Mouse (Mus musculus): ENCODE results near the gene A830031A19Rik. TPM values are rescaled to one million over a fixed set of nuclear protein-coding genes. Genes with fewer than 3 reads are reported as not detected.

The A830031A19Rik gene
- polyA plus RNA-seq, 1 experiment, result not detected

DNA sequence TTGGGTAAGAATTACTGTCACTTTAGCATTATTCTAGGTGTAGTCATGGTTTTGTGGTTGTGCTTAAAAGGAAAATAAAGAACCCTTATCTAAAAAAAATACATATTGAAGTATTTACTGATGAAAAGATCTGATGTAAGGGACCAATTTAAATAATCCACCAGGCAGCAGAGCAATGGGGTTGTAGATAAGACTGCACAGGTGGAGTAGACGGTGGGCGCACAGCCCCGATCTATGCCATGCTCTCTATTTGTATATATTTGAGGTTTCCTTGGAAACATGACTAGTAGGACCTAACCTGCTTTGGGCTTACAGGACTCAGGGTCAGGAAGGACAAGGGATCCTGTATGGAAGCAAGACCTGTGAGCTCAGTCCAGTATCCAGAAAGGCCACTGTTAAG lies 34.5 kb upstream of the A830031A19Rik start:
- Histone ChIP-seq H3K4me3 (ENCODE audit: insufficient read depth, low read depth, low read length) (no peak overlapping the region), H3K27ac (ENCODE audit: insufficient read depth, low read depth, low read length) (0 out of 2 replicates have a peak overlapping the region, but pooled peaks have one; percentile 3), H3K4me1 (ENCODE audit: control insufficient read depth, insufficient read depth, low read length) (peaks cover 31% of the 10 kb centered on the region)
- TF ChIP-seq POLR2A (IDR thresholded peaks at IDR 0.05; ENCODE audit: insufficient read depth, low read depth, low read length) (no peak), CTCF (IDR thresholded peaks at IDR 0.05; ENCODE audit: insufficient read depth, low read depth, low read length) (no peak)
- 73% methylated on average over 3 of the region's 3 CpGs for WGBS

DNA sequence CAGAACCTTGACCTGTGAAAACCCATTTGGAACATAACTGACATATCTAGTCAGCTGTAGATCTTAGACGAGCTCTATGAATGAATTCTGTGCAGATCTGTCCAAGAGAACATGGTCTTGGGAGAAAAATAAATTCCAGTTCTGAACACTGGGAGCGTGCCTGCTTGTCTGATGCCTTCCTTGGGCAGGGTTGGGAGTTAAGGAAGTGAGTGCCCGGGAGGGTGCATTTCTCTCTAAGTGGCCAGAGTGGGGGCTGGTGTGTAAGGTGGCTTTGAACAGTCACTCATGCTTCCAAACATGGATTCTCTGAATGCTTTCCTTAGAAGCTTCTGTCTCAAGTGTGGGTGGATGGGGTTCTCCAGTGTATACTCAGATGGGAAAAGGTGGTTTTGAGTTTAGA lies 34.1 kb upstream of the A830031A19Rik start:
- H3K27ac ChIP-seq (ENCODE audit: insufficient read depth, low read depth, low read length), result no peak overlapping the region

DNA sequence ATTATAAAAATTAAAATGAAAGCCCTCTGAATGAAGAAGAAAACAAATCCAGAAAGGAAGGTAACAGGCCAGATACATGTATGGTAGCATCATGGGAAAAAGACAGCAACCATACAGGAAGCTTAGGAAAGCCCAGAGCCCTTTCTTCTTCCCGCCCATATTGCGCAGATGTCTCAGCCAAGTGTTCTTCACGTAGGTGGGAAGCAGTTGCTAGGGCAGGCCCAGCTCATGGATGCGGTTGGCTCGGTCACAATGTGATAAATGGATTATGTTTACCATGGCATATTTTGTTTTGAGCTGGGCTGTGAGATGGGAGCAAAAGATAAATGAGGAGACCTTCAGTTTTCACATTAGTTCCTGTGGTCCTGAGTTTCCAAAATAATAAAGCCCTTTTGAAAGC lies 32.6 kb upstream of the A830031A19Rik start:
- Histone ChIP-seq H3K4me1 (ENCODE audit: control insufficient read depth, insufficient read depth, low read length) (peaks cover 28% of the 10 kb centered on the region), H3K27ac (ENCODE audit: insufficient read depth, low read depth, low read length) (no peak overlapping the region; the same call in 1 of the 2 replicates), H3K4me3 (ENCODE audit: insufficient read depth, low read depth, low read length) (no peak overlapping the region)
- 36% methylated on average over 5 of the region's 5 CpGs for WGBS
- TF ChIP-seq CTCF (IDR thresholded peaks at IDR 0.05; ENCODE audit: insufficient read depth, low read depth, low read length) (no peak), POLR2A (IDR thresholded peaks at IDR 0.05; ENCODE audit: insufficient read depth, low read depth, low read length) (no peak)

More for the DNA sequence above, 34.1 kb upstream of the A830031A19Rik start:
- H3K4me1 ChIP-seq (ENCODE audit: control insufficient read depth, insufficient read depth, low read length), result peaks cover 28% of the 10 kb centered on the region
- no peak for TF ChIP-seq CTCF (IDR thresholded peaks at IDR 0.05; ENCODE audit: insufficient read depth, low read depth, low read length)
- no peak for TF ChIP-seq POLR2A (IDR thresholded peaks at IDR 0.05; ENCODE audit: insufficient read depth, low read depth, low read length)
- WGBS, result 41% methylated on average over 3 of the region's 3 CpGs
- no peak overlapping the region for H3K4me3 ChIP-seq (ENCODE audit: insufficient read depth, low read depth, low read length)

DNA sequence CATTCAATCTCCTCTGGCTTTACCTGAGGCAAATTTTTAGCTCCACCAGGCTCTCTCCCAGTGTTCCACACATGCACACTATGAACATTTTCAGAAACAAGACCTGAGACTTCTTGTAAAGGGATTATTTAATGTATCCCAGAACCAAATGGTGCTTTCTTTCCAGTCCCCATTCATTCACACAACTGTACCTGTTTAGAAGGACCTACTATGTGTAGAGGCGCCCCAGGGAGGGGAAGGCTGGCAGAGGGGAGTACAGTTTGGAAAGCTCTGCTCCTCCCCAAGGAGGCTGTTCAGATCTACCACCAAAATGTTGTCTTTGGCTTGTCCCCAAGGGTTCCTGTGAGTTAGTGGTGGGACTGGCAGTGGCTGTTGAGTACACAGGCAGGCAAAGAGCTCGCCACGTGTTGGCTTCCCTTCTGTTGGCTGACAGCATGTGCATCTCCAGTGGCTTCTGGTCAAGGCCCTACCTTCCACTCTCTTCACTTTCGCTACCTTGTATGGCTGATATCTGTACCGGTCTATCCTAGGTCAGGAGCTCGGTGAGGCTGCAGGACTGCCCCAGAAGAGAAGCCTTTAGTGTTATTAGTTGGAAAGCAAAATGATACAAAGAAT lies 28.4 kb upstream of the A830031A19Rik start:
- peaks cover 33% of the 10 kb centered on the region for H3K4me1 ChIP-seq (ENCODE audit: control insufficient read depth, insufficient read depth, low read length)
- TF ChIP-seq POLR2A (IDR thresholded peaks at IDR 0.05; ENCODE audit: insufficient read depth, low read depth, low read length) (no peak), CTCF (IDR thresholded peaks at IDR 0.05; ENCODE audit: insufficient read depth, low read depth, low read length) (no peak; the same call in 1 of the 2 replicates)
- WGBS, result 60% methylated on average over 6 of the region's 6 CpGs
- no peak overlapping the region for H3K4me3 ChIP-seq (ENCODE audit: insufficient read depth, low read depth, low read length)
- H3K27ac ChIP-seq (ENCODE audit: insufficient read depth, low read depth, low read length), result no peak overlapping the region

DNA sequence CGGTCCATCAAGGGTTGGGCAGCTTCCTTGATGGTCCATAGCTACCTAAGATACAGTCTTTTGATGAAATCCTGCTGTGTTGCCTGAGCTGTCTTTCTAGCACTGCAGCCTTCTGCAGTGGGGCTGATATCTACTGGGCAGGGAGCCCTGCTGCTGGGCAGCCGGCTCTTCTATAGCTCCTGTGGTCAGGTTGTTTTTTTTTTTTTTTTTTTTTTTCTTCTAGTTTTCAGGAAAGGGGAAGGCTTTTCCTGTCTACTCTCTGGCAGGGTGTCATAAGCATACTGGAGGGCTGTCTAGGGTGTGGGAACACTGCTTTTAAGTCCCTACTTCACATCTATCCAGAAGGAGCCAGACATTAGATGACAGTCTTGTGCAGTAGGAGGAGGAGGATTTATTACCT lies 27.5 kb upstream of the A830031A19Rik start:
- WGBS, result 52% methylated on average over 2 of the region's 2 CpGs
- H3K27ac ChIP-seq (ENCODE audit: insufficient read depth, low read depth, low read length), result no peak overlapping the region
- H3K4me1 ChIP-seq (ENCODE audit: control insufficient read depth, insufficient read depth, low read length), result peaks cover 33% of the 10 kb centered on the region

DNA sequence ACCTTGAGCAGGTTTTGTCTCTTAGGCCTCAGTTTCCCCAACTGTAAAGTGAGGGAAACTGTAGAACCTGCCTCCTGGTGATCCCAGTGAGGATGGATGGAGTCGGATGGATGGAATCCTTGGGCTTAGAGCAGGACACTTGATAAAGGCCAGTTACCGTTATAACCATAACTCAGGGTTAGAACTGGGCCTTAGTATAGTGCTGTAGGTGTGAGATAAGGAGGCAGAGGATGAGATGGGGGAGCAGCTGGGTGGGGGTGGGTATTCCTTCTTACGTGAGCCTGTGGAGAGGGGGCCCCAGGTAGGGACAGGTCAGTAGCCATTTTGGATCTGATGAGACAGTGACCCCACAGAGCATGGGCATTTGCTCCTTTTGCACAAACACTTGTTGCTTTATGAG lies 26.8 kb upstream of the A830031A19Rik start:
- no peak overlapping the region for H3K4me3 ChIP-seq (ENCODE audit: insufficient read depth, low read depth, low read length)
- H3K27ac ChIP-seq (ENCODE audit: insufficient read depth, low read depth, low read length), result no peak overlapping the region
- TF ChIP-seq POLR2A (IDR thresholded peaks at IDR 0.05; ENCODE audit: insufficient read depth, low read depth, low read length) (no peak), CTCF (IDR thresholded peaks at IDR 0.05; ENCODE audit: insufficient read depth, low read depth, low read length) (no peak)
- 68% methylated on average over 3 of the region's 3 CpGs for WGBS
- H3K4me1 ChIP-seq (ENCODE audit: control insufficient read depth, insufficient read depth, low read length), result peaks cover 34% of the 10 kb centered on the region

More for the DNA sequence above, 27.5 kb upstream of the A830031A19Rik start:
- H3K4me3 ChIP-seq (ENCODE audit: insufficient read depth, low read depth, low read length), result no peak overlapping the region
- no peak for TF ChIP-seq POLR2A (IDR thresholded peaks at IDR 0.05; ENCODE audit: insufficient read depth, low read depth, low read length)
- TF ChIP-seq CTCF (IDR thresholded peaks at IDR 0.05; ENCODE audit: insufficient read depth, low read depth, low read length), result no peak

DNA sequence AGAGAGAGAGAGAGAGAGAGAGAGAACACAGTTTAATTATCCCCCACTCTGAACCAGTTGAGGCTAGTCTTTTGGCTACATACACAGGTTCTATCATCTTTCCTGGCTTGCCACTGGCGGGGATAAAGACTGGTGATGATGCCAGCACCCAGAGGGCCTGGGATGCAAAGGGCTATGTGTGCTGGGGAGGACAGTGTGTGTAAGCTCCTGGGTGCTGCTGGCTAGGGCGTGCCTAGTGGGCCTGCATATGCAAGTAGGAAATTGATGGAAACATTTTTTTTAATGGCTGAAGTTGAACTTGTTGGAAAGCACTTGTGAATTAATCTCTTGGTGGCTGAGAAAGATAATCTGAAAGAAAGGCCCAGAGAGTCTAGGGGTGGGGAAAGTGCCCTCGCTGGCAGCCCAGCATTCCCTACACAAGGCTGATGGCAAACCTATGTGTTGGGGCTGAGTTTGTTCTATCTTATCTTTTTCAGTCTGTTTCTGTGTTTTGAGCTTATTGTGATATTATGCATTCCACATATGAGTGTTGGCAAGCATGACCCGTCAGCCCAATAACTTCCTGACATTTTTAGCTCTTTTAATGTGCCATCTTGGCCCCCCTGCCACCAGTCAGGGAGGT lies 25.7 kb upstream of the A830031A19Rik start:
- H3K27ac ChIP-seq (ENCODE audit: insufficient read depth, low read depth, low read length), result no peak overlapping the region
- no peak for TF ChIP-seq POLR2A (IDR thresholded peaks at IDR 0.05; ENCODE audit: insufficient read depth, low read depth, low read length)
- no peak for TF ChIP-seq CTCF (IDR thresholded peaks at IDR 0.05; ENCODE audit: insufficient read depth, low read depth, low read length)
- 43% methylated on average over 4 of the region's 4 CpGs for WGBS
- H3K4me1 ChIP-seq (ENCODE audit: control insufficient read depth, insufficient read depth, low read length), result peaks cover 35% of the 10 kb centered on the region
- H3K4me3 ChIP-seq (ENCODE audit: insufficient read depth, low read depth, low read length), result no peak overlapping the region

DNA sequence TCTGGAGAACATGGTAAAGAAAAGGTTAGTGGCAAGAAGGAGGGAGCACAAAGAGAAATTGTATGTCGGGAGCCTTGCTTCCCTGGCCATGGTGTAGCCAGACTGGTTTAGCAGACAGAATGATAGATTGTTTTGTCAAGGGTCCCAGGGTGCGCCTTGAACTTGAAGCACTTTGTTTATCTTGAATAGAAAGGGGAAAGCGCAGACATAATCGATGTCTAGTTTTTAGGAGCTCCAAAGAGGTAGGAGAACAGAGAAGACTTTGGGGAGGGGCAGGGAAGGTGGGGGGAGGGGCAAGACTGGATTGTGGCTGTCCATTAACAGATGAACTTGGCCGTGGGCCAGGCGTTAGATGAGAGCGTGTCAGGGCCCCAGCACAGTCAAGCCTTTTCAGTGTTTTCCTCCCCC lies 25.0 kb upstream of the A830031A19Rik start:
- H3K27ac ChIP-seq (ENCODE audit: insufficient read depth, low read depth, low read length), result peak overlapping the region; percentile 53; the same call in 1 of the 2 replicates

DNA sequence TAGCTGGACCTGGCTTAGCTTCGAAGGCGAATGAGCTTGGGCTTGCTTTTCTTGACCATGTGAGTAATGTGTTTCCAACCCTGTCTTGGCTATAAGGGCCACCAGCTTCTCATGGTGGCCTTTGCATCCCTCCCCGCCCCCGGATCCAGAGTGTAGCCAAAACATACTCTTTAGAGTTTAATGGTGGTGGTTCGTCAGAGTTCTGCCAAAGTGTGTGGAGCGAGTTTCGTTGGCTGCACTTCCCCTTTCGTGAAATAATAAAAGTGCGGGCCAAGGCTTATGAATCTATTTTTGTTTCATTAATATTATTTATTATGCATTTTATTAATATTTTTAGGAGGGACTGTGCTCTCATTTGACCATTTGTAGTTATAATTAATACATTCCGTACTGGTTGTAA lies 24.4 kb upstream of the A830031A19Rik start:
- Histone ChIP-seq H3K4me3 (ENCODE audit: insufficient read depth, low read depth, low read length) (no peak overlapping the region), H3K4me1 (ENCODE audit: control insufficient read depth, insufficient read depth, low read length) (peaks cover 39% of the 10 kb centered on the region)
- no peak for TF ChIP-seq POLR2A (IDR thresholded peaks at IDR 0.05; ENCODE audit: insufficient read depth, low read depth, low read length)
- no peak for TF ChIP-seq CTCF (IDR thresholded peaks at IDR 0.05; ENCODE audit: insufficient read depth, low read depth, low read length)

More for the DNA sequence above, 25.0 kb upstream of the A830031A19Rik start:
- Histone ChIP-seq H3K4me1 (ENCODE audit: control insufficient read depth, insufficient read depth, low read length) (peaks cover 39% of the 10 kb centered on the region), H3K4me3 (ENCODE audit: insufficient read depth, low read depth, low read length) (no peak overlapping the region)
- no peak for TF ChIP-seq CTCF (IDR thresholded peaks at IDR 0.05; ENCODE audit: insufficient read depth, low read depth, low read length)
- no peak for TF ChIP-seq POLR2A (IDR thresholded peaks at IDR 0.05; ENCODE audit: insufficient read depth, low read depth, low read length)
- WGBS, result 24% methylated on average over 7 of the region's 7 CpGs

More for the DNA sequence above, 24.4 kb upstream of the A830031A19Rik start:
- H3K27ac ChIP-seq (ENCODE audit: insufficient read depth, low read depth, low read length), result peak overlapping the region; percentile 5; the same call in 1 of the 2 replicates
- WGBS, result 38% methylated on average over 10 of the region's 10 CpGs
